Mouse (Mus musculus): ENCODE data around the gene Diaph3. TPM values are rescaled to one million over a fixed set of nuclear protein-coding genes. Genes with fewer than 3 reads are reported as not detected.

Gene Diaph3
- polyA plus RNA-seq, 1 experiment, result 0.43 TPM

DNA sequence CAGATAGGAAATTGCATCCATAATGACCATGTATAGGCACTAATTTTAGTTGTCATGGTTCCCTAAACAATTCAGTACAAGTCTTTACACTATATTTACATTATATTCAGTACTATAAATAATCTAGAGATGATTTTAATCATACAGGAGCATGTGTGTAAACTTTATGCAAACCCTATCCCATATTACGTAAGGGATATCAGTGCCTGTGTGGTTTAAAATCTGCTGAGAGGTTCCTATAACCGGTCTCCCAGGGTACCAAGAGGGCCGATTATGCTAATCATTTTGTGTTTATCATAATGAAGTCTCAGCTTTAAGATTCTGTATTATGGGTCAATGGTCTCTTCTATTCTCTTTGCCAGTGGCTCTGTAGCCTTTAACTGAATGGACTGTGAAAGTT is 499.2 kb downstream of the Diaph3 start:
- WGBS, result 89% methylated on average over 3 of the region's 3 CpGs
- H3K4me1 ChIP-seq (ENCODE audit: control insufficient read depth, insufficient read depth, insufficient read length), result no peaks in the 10 kb centered on the region
- no peak overlapping the region for H3K4me3 ChIP-seq (ENCODE audit: extremely low read depth, insufficient read depth, insufficient read length)
- H3K27ac ChIP-seq (ENCODE audit: insufficient read depth, low read length), result no peak overlapping the region
- no peaks in the 10 kb centered on the region for H3K27me3 ChIP-seq (ENCODE audit: control insufficient read depth, insufficient read depth, low read length)
- DNase-seq (ENCODE audit: low read depth in 1 of 2, low spot score in 2 of 2), result no peak
- no peaks in the 10 kb centered on the region for H3K36me3 ChIP-seq (ENCODE audit: control insufficient read depth, insufficient read depth, low read length)
- TF ChIP-seq POLR2A (IDR thresholded peaks at IDR 0.05; ENCODE audit: low read depth, low read length), result no peak
- no peak for TF ChIP-seq CTCF (IDR thresholded peaks at IDR 0.05; ENCODE audit: extremely low read depth, insufficient read depth, insufficient read length, insufficient replicate concordance)

DNA sequence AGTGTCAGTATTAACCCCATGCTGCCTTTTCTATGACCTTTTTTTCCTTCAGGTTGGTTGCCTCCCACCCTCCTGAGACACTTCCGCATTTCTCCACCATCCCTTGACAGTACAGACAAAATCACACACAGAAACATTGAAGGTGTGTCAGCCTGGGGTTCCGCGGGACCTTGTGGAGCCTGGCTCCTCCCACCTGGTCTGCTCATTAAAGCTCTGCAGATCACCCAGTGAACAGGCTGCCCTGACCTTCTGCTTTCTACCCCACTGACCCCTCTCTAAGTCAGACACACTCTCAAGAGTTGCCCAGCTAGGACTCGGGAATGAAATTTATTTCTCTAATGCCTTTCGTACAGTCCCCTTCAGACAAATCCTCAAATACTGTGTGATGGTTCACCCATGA is 500.9 kb downstream of the Diaph3 start:
- Histone ChIP-seq H3K36me3 (ENCODE audit: control insufficient read depth, insufficient read depth, low read length) (no peaks in the 10 kb centered on the region), H3K4me1 (ENCODE audit: control insufficient read depth, insufficient read depth, insufficient read length) (no peaks in the 10 kb centered on the region), H3K27ac (ENCODE audit: insufficient read depth, low read length) (no peak overlapping the region), H3K27me3 (ENCODE audit: control insufficient read depth, insufficient read depth, low read length) (no peaks in the 10 kb centered on the region), H3K4me3 (ENCODE audit: extremely low read depth, insufficient read depth, insufficient read length) (no peak overlapping the region)
- no peak for DNase-seq (ENCODE audit: low read depth in 1 of 2, low spot score in 2 of 2)
- WGBS, result 89% methylated on average over 5 of the region's 5 CpGs
- TF ChIP-seq POLR2A (IDR thresholded peaks at IDR 0.05; ENCODE audit: low read depth, low read length) (no peak), CTCF (IDR thresholded peaks at IDR 0.05; ENCODE audit: extremely low read depth, insufficient read depth, insufficient read length, insufficient replicate concordance) (no peak)

DNA sequence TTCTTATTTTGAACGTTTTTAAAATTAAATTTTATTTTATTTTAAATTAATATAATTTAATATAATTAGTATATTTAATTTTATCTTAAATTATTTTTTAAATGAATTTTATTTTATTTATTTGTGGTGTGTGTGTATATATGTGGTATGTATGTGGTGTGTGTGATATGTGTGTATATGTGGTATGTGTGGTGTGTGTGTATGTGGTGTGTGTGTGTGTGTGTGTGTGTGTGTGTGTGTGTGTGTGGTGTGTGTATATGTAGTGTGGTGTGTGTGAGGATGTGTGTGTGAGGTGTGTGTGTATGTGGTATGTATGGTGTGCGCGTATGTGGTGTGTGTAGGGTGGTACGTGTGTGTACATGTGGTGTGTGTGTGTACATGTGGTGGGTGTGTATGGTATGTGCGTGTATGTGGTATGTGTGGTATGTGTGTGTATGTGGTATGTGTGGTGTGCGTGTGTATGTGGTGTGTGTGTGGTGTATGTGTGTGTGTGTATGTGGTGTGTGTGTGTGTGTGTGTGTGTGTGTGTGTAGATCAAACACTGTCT is 505.4 kb downstream of the Diaph3 start:
- Histone ChIP-seq H3K4me1 (ENCODE audit: control insufficient read depth, insufficient read depth, insufficient read length) (no peaks in the 10 kb centered on the region), H3K4me3 (ENCODE audit: extremely low read depth, insufficient read depth, insufficient read length) (no peak overlapping the region), H3K36me3 (ENCODE audit: control insufficient read depth, insufficient read depth, low read length) (no peaks in the 10 kb centered on the region), H3K27me3 (ENCODE audit: control insufficient read depth, insufficient read depth, low read length) (no peaks in the 10 kb centered on the region), H3K27ac (ENCODE audit: insufficient read depth, low read length) (no peak overlapping the region)
- 29% methylated on average over 6 of the region's 6 CpGs for WGBS
- no peak for DNase-seq (ENCODE audit: low read depth in 1 of 2, low spot score in 2 of 2)
- TF ChIP-seq CTCF (IDR thresholded peaks at IDR 0.05; ENCODE audit: extremely low read depth, insufficient read depth, insufficient read length, insufficient replicate concordance) (no peak), POLR2A (IDR thresholded peaks at IDR 0.05; ENCODE audit: low read depth, low read length) (no peak)

DNA sequence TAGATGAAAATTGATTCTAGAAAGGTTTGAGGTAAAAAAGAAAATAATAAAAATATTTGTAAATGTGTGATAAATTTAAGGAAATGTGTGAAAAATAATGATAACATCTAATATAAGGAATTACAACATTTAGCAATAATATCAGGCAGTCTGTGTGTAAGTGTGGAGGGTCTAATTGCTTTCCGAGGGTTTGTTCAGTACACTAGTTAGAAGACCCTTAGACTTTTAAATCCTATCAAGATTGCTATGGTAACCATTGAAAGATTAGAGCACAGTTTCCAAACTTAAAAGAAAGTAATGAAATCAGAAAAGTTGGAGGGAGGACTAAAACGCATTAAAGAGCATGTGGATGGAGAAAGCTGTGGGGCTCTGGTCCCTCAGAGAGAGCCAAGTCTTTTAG is 506.0 kb downstream of the Diaph3 start:
- H3K36me3 ChIP-seq (ENCODE audit: control insufficient read depth, insufficient read depth, low read length), result no peaks in the 10 kb centered on the region
- no peaks in the 10 kb centered on the region for H3K4me1 ChIP-seq (ENCODE audit: control insufficient read depth, insufficient read depth, insufficient read length)
- 86% methylated on average over 2 of the region's 2 CpGs for WGBS
- no peak for TF ChIP-seq POLR2A (IDR thresholded peaks at IDR 0.05; ENCODE audit: low read depth, low read length)
- TF ChIP-seq CTCF (IDR thresholded peaks at IDR 0.05; ENCODE audit: extremely low read depth, insufficient read depth, insufficient read length, insufficient replicate concordance), result no peak
- H3K4me3 ChIP-seq (ENCODE audit: extremely low read depth, insufficient read depth, insufficient read length), result no peak overlapping the region
- no peak for DNase-seq (ENCODE audit: low read depth in 1 of 2, low spot score in 2 of 2)
- no peak overlapping the region for H3K27ac ChIP-seq (ENCODE audit: insufficient read depth, low read length)
- no peaks in the 10 kb centered on the region for H3K27me3 ChIP-seq (ENCODE audit: control insufficient read depth, insufficient read depth, low read length)

DNA sequence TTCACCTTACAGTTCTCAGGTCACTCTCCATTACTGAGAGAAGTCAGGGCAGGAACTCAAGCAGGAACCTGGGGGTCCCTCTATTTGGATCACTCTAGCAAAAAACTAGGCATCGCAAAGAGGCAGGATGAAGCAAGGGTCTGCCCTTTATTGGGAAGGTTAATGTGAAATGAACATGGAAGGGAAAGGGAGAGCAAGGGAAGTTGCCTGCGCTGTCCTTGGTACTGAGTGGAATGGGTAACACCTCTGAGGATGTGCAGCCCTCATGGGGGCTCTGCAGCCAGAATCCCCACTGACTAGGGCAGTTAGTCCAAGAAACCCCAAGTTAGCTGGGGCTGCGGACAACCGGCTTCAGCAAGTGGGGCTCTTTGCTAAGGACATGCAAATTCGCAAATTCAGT is 507.2 kb downstream of the Diaph3 start:
- no peaks in the 10 kb centered on the region for H3K36me3 ChIP-seq (ENCODE audit: control insufficient read depth, insufficient read depth, low read length)
- no peaks in the 10 kb centered on the region for H3K4me1 ChIP-seq (ENCODE audit: control insufficient read depth, insufficient read depth, insufficient read length)
- DNase-seq (ENCODE audit: low read depth in 1 of 2, low spot score in 2 of 2), result no peak
- no peaks in the 10 kb centered on the region for H3K27me3 ChIP-seq (ENCODE audit: control insufficient read depth, insufficient read depth, low read length)
- no peak for TF ChIP-seq POLR2A (IDR thresholded peaks at IDR 0.05; ENCODE audit: low read depth, low read length)
- no peak for TF ChIP-seq CTCF (IDR thresholded peaks at IDR 0.05; ENCODE audit: extremely low read depth, insufficient read depth, insufficient read length, insufficient replicate concordance)
- 76% methylated on average over 5 of the region's 5 CpGs for WGBS
- H3K27ac ChIP-seq (ENCODE audit: insufficient read depth, low read length), result no peak overlapping the region
- no peak overlapping the region for H3K4me3 ChIP-seq (ENCODE audit: extremely low read depth, insufficient read depth, insufficient read length)

DNA sequence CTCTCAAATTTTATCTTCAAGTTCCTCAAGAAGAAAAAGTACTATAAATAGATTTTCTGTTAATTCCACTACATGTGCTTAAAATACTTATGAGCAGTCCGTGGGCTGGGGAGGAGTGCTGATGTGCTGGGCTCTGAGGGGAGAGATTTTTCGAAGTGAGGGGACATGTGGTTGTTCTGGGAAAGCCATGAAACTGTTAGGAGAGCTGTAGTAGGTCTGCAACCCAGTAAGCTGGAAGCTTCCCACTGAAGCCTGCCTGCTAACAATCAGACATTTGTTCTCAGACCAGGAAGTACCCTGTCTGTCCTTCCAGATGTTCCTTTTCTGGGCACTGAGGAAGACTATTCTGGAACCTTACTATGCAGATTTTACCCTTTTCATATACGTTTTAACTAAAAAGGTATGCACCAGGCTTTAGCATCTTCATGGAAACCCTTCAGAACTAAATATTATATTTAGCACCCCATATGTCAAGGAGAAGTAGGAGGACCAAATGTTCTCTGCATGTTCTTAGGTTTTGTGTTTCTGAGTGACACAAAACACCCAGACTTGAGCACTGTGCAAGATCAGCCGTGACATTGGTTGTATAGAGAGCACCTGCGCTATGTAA is 516.1 kb downstream of the Diaph3 start:
- H3K4me3 ChIP-seq (ENCODE audit: extremely low read depth, insufficient read depth, insufficient read length), result no peak overlapping the region
- H3K36me3 ChIP-seq (ENCODE audit: control insufficient read depth, insufficient read depth, low read length), result no peaks in the 10 kb centered on the region
- TF ChIP-seq CTCF (IDR thresholded peaks at IDR 0.05; ENCODE audit: extremely low read depth, insufficient read depth, insufficient read length, insufficient replicate concordance) (no peak), POLR2A (IDR thresholded peaks at IDR 0.05; ENCODE audit: low read depth, low read length) (no peak)
- no peaks in the 10 kb centered on the region for H3K27me3 ChIP-seq (ENCODE audit: control insufficient read depth, insufficient read depth, low read length)
- 82% methylated on average over 5 of the region's 5 CpGs for WGBS
- DNase-seq (ENCODE audit: low read depth in 1 of 2, low spot score in 2 of 2), result no peak
- no peak overlapping the region for H3K27ac ChIP-seq (ENCODE audit: insufficient read depth, low read length)
- H3K4me1 ChIP-seq (ENCODE audit: control insufficient read depth, insufficient read depth, insufficient read length), result no peaks in the 10 kb centered on the region

DNA sequence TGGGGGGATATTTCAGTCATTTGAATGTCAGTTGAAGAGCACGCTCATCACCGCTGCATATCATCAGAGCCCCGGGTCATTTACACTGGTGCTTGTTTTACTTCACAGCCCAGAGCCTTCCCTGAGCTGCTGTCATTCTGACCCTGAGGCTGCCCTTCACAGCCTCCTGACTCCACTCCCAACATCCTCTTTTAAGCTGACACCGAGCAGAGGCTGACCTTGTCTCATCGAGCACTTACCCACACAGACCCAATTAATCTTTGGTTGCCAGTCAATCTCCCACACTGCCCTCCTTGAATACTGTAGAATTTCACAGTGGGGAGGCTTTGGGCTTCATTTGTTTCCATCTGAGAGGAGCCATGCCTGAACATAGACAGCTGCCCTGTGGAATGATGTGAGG is 521.4 kb downstream of the Diaph3 start:
- Histone ChIP-seq H3K27me3 (ENCODE audit: control insufficient read depth, insufficient read depth, low read length) (no peaks in the 10 kb centered on the region), H3K36me3 (ENCODE audit: control insufficient read depth, insufficient read depth, low read length) (no peaks in the 10 kb centered on the region), H3K4me1 (ENCODE audit: control insufficient read depth, insufficient read depth, insufficient read length) (no peaks in the 10 kb centered on the region), H3K4me3 (ENCODE audit: extremely low read depth, insufficient read depth, insufficient read length) (no peak overlapping the region), H3K27ac (ENCODE audit: insufficient read depth, low read length) (no peak overlapping the region)
- DNase-seq (ENCODE audit: low read depth in 1 of 2, low spot score in 2 of 2), result no peak
- no peak for TF ChIP-seq POLR2A (IDR thresholded peaks at IDR 0.05; ENCODE audit: low read depth, low read length)
- no peak for TF ChIP-seq CTCF (IDR thresholded peaks at IDR 0.05; ENCODE audit: extremely low read depth, insufficient read depth, insufficient read length, insufficient replicate concordance)
- WGBS, result 69% methylated on average over 5 of the region's 5 CpGs
